Mouse (Mus musculus): ENCODE results near the gene Mfsd10.

DNA sequence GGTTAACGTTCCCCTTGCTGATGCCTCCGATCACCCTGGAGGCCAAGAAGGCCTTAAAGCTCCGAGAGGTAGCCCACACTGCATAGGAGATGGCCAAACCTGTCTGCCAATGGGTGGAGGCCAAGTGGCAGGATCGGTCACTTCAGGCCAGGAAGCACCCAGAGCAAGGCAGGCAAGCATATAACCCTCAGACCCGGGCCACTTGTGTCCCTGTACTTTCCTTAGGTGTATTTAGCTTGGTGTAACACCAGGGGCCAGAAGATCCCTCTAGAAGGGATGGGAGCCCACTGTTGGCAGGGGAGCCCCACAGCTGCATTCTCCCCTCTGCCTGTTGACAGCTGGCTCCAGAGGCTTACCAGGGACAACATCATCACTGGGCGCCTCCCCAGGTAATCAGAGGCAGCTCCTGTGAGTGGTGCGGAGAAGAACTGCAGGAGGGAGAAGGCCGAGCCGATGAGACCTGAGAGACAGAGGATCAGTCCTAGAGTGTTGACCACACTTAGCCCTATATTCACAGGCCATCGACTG is 1.3 kb downstream of the Mfsd10 start:
- TF ChIP-seq CTCF (IDR thresholded peaks at IDR 0.05; ENCODE audit: low read depth) (no peak), EP300 (IDR thresholded peaks at IDR 0.05; ENCODE audit: low read depth) (no peak)

Data from heart, postnatal 0 days (tissue).